Mouse (Mus musculus) urinary bladder, postnatal 36 days (tissue): ENCODE measurements around the gene Taf5l.
"Not testable (repeated sequence)": the region's sequence is repeated elsewhere in the genome, so short reads cannot be mapped to it uniquely, and the experiment has no call there.

ENCODE experiments used
- DNase-seq, 2 experiments: peaks; one replicate each; pipeline ENCODE4 v3.0.0; 2022; ENCODE audit warnings: low spot score in 2 of 2, mixed read lengths in 1 of 2

The Taf5l gene

DNA sequence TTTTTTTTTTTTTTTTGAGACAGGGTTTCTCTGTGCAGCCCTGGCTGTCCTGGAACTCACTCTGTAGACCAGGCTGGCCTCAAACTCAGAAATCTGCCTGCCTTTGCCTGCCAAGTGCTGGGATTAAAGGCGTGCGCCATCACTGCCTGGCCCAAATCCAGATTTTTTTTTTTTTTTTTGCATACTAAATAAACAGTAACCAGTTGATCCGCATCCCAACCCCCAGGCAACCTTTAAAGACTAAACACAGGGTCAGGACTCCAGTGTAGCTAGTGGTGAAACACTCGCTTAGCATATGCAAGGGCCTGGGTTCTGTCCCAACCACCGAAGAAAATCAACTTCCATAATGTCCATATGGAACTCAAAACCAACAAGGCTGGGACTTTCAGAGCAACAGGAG, 60.6 kb downstream of the Taf5l start:
- not testable (repeated sequence) for DNase-seq

DNA sequence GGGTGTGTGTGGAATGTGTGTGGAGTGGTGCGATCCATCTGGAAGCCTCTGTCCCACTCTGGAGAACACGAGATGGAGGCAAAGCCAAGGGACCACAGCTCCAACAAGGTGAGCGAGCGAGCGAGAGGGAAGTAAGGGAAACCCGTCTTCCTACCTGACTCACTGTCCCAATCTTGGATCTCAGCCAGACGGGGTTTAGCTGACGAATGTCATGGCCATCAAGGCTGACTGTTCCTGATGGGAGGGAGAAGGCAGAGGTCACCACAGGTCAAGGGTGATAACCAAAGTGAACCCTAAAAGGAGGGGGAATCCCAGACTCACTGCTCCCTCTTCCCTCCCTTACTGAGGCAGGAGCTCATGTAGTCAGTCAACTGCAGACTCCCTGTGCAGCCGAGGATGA, 61.1 kb downstream of the Taf5l start:
- no peak for DNase-seq

DNA sequence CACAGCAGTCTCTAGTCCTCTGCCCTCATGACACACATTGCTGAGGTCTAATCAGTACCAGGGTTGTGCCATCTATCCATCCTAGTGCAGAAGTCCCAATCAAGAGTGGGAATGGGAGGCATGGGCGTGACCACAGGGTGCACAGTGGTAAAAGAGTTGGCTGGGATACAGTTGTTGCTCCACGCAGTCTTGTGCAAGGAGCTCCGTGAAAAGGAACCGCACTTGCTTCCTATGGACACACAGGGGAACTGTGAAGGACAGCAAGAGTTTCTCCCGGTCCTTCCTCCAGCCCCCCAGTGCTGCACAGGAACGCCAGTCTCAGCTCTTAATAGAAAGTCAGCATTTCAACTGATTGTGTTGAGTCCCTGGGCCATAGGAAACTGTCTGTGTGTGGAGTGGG, 61.7 kb downstream of the Taf5l start:
- no peak for DNase-seq

DNA sequence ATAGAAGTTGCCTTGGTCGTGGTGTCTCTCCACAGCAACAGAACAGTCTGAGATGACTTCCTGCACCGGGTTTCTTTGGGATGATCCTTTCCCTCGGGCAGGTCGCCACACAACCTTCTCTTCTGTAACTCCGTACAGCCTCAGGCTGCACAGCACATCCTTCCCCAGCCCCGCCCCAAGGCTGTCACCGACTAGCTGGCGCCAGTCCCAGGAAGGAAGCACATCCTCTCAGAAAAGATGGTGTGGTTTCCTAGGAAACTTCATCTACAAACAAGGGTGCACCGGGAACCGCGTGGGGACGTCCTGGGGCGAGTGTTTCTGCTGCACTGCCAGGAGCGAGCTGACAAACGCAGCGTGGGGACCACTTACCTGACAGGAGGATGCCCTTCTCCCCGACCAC, 63.1 kb downstream of the Taf5l start:
- DNase-seq = no peak

DNA sequence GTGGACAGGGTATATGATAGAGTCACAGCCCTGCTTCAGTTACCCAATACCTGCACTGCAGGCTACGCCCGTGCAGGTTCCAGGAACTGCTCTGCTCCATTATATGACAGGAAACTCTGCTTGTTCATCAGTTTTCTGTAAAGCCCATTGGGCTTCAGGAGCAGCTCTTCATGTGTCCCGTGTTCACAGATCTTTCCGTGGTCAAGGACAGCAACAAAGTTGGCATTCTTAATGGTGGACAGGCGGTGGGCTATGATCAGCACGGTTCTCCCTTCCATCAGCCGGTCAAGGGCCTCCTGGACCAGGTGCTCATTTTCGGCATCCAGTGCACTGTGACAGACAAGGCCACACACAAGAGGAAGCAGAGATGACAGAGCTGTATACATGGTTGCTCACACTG, 67.0 kb downstream of the Taf5l start:
- DNase-seq = no peak

DNA sequence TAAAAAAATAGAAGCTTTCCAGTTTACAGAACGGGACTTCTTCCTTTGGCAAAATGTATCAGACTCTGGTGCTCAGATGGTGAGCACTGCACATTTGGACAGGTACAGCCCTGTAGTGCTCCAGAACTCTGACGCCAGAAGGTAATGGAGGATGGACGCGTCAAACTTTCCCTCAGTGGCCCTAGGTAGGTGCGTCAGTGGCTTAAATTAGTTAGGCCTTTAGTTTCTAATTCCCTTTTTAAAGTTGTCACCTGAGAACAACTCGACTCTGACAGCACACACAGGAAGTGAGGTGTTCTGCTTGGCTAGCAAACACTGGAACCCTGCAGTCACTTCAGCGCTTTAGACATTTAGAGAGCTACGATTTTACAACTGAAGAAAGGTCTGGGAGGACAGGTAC, 67.5 kb downstream of the Taf5l start:
- no peak for DNase-seq

DNA sequence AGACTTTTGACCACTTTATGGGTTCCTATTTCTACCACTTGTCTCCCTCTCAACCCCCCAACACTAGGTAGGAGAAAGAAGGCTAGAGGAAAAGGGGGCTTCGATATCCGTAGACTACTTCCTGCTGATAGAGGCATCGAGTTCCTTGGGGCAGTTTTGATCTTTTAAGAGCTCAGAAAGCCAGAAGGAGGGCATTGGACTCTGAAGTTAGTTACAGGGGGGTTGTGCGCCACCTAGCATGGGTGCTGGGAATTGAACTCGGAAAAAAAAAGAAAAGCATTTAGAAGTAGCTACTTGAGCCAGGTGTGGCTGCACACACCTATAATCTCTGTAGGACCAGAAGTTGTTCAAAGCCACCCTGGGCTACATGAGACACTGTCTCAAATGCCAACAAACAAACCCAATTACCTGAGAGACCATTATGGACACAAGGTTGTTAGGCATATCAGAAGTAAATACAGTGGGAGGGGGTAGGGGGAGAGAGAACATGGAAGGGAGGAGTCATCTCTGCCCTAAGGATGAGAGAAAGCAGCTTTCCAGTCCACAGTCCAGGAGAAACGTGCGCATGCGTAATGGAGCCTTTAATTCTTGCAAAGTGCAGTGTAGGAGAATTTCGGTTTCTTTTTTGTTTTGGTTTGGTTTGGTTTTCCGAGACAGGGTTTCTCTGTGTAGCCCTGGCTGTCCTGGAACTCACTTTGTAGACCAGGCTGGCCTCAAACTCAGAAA, 71.0 kb downstream of the Taf5l start:
- peak; percentile 37 to 50 for DNase-seq

DNA sequence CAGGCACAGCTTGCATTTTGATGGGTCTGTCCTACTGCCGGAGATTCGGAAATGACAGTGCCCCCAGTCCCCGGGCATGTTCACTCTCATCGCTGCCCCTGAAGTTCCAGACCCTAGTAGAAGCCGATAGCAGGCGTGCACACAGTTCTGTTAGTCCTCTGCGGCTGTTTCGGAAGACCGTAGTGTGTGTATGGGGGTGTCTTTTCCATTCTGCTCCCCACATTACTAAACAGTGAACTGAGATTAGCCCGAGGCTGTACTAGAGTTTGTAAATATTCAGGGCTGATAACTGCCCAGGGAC, 71.6 kb downstream of the Taf5l start:
- DNase-seq = no peak

DNA sequence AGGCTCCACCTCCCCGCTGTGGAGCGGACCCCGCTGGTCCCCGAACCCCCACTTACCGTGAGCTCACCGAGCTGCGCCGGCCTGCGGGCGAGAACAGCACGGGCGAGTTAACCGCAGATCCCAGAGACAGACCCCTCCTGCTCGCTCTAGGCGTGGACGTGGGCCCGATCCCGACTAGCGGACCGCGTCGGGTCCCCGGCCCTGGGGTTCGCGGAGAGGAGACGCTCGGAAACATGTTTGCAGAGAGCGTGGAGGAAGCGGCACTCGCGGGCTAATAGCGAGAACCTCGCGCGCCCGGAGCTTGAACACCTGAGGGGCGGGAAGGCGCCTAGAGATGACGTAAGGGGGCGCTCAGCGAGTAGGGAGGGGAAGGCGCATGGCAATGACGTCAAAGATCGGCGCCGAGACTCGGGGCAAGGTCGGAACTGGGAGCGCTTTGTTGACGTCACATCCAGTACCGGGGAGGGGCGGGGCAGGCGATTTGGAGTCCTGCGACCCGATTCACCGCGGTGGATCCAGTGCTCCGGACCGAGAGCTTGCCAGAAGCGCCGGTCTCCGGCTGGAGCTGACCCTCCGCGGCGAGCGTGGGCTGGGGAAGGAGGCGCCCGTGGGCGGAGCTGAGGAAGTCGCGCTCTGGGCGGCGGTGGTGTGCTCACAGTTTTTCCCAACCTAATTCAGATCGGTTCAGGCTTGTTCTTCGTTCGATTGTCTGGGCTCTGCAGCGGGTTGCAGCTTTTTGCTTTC, 72.1 kb downstream of the Taf5l start, which contains the start of gene Nup133:
Gene Nup133 (minus strand): TSS at position 324 of the 744 bp plus-strand sequence.
- DNase-seq = peak; percentile 99
